Mouse (Mus musculus) heart, adult 2 months (tissue): ENCODE results near the gene Olfr726. TPM values are rescaled to one million over a fixed set of nuclear protein-coding genes. Genes with fewer than 3 reads are reported as not detected.

Source experiments
- DNase-seq, 2 experiments: peaks; one replicate each; pipeline ENCODE4 v3.0.0; 2021
- H3K27ac ChIP-seq: fragments of 200-600 bp; 2 replicates; pipeline ENCODE4 v1.8.1; 2022
- H3K27me3 ChIP-seq: fragments of 200-500 bp; 2 replicates; pipeline ENCODE4 v1.6.1; 2012; ENCODE audit warnings: mild to moderate bottlenecking, low read length, inconsistent platforms, mixed read lengths; ENCODE audit not compliant: control insufficient read depth, insufficient read depth
- H3K36me3 ChIP-seq: fragments of 200-500 bp; 2 replicates; pipeline ENCODE4 v1.6.1; 2012; ENCODE audit warnings: low read length, inconsistent platforms; ENCODE audit not compliant: control insufficient read depth, insufficient read depth
- H3K4me1 ChIP-seq: fragments of 200-500 bp; 2 replicates; pipeline ENCODE4 v1.6.1; 2011; ENCODE audit warnings: low read length; ENCODE audit not compliant: control insufficient read depth, insufficient read depth
- H3K4me3 ChIP-seq: fragments of 200-600 bp; 2 replicates; pipeline ENCODE4 v1.8.1; 2022
- H3K79me2 ChIP-seq: fragments of 200-500 bp; replicated peaks from 2 replicates; pipeline ENCODE4 v1.6.1; 2012; ENCODE audit warnings: mild to moderate bottlenecking, inconsistent platforms, low read length, moderate library complexity, mixed read lengths; ENCODE audit not compliant: control insufficient read depth, insufficient read depth
- H3K9ac ChIP-seq: fragments of 200-500 bp; 2 replicates; pipeline ENCODE4 v1.6.1; 2012; ENCODE audit warnings: low read depth, mild to moderate bottlenecking, control low read depth, inconsistent platforms, low read length, mixed read lengths
- CTCF ChIP-seq: fragments of 200-600 bp; IDR thresholded peaks from 2 replicates; pipeline ENCODE4 v1.8.1; 2022; ENCODE audit warnings: antibody characterized with exemption, mild to moderate bottlenecking, moderate library complexity
- EP300 ChIP-seq: fragments of 200-500 bp; IDR thresholded peaks from 2 replicates; pipeline ENCODE4 v1.6.1; 2011; ENCODE audit warnings: low read depth, low read length, control low read depth; ENCODE audit not compliant: insufficient read depth
- POLR2A ChIP-seq: fragments of 200-500 bp; IDR thresholded peaks from 2 replicates; pipeline ENCODE4 v1.6.1; 2011; ENCODE audit warnings: mild to moderate bottlenecking, low read depth, low read length, control low read depth; ENCODE audit not compliant: insufficient read depth
- WGBS: fragments of 180-500 bp; shearing (Covaris S2); methylation state at CpG from one replicate; pipeline ENCODE4 v1.1.7; 2018; 5-methylcytosine and 5-hydroxymethylcytosine counted together
- intact Hi-C: fragments of 180-260 bp; cut with DNase I; formaldehyde crosslinking; loops from one replicate; pipeline ENCODE4 v1.15.1; 2025
- long read RNA-seq: library from polyadenylated mRNA; stranded (forward); transcript quantifications from one replicate; pipeline ENCODE4 v2.0.0, GENCODE M21; 2021
- polyA plus RNA-seq: library from polyadenylated mRNA; depleted of rRNA; stranded (reverse); fragments of >200 nt; gene quantifications from 2 replicates; pipeline ENCODE4 v1.2.3, GENCODE M21; 2012; rRNA removed
- total RNA-seq, 2 experiments: library from RNA; stranded (reverse); gene quantifications; 2 replicates each; pipeline ENCODE4 v1.2.3; 2021

The Olfr726 gene
- total RNA-seq (not detected), polyA plus RNA-seq (not detected in 2 replicates)
- long read RNA-seq = 0 reads

GRCm38 (mm10) chr14:50090853-50091252 lies at the start of gene Olfr726:
Olfr726 (minus strand) TSS chr14:50090953.
- Histone ChIP-seq H3K4me1 (no peaks in the 10 kb centered on the region), H3K4me3 (no peak within 1 kb of the TSS), H3K27ac (no peak within 1 kb of the TSS), H3K9ac (no peak within 1 kb of the TSS), H3K27me3 (no peaks in the 10 kb centered on the region), H3K79me2 (no peaks in the 10 kb centered on the region), H3K36me3 (no peaks in the 10 kb centered on the region)
- intact Hi-C loops = no loop called here
- TF ChIP-seq POLR2A (no peak), CTCF (no peak), EP300 (no peak)
- 50% methylated on average over 1 of the region's 1 CpGs for WGBS
- DNase-seq = no peak

DNA sequence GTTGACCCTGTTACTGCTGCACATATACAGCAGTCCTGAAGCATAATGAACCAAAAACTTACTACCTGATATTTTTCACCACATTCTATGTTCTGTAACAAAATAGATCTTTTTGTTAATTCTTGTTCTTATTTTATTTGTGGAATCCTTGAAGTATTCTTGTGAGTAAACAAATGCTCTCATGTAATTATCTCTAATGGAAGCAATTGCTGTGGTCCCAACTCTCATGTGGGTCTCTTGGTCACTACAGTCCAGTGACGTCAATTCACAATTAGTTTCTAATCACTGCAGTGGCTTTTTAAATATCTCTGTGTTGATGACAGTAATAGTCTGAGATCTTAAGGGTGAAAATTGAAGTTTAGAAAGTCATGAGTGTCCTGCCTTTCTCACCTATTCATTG lies 32.1 kb upstream of the Olfr726 start, which contains the start of gene Olfr727:
Olfr727 (plus strand) TSS at position 301 of the 400 bp plus-strand sequence.
- no peaks in the 10 kb centered on the region for H3K27me3 ChIP-seq
- TF ChIP-seq CTCF (no peak), EP300 (no peak), POLR2A (no peak)
- no peak within 1 kb of the TSS for H3K9ac ChIP-seq
- H3K79me2 ChIP-seq = no peaks in the 10 kb centered on the region
- no peaks in the 10 kb centered on the region for H3K36me3 ChIP-seq
- intact Hi-C loops = no loop called here
- H3K4me1 ChIP-seq = no peaks in the 10 kb centered on the region
- 83% methylated on average over 1 of the region's 1 CpGs for WGBS
- DNase-seq = no peak
- no peak within 1 kb of the TSS for H3K27ac ChIP-seq
- H3K4me3 ChIP-seq = no peak within 1 kb of the TSS

DNA sequence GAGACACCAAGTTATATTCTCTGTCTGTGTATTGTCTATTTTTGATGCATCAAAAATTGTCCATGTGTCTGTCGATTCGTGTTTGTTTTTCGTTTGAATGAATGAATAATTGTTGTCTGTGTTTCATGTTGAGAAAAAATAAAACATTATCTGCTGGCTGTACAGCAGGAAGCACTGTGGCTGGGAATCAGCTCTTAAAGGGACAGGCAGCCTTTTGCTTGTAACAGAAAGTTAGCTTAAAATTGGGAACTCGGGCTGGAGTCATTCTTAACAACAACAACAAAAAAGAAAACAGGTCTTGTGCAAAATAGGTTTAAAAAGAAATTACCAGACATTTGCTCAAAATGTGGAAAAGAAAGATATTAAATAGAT lies 28.0 kb downstream of the Olfr726 start:
- H3K4me3 ChIP-seq = peak overlapping the region; percentile 49
- TF ChIP-seq CTCF (no peak), POLR2A (no peak), EP300 (no peak)
- no peaks in the 10 kb centered on the region for H3K79me2 ChIP-seq
- under 1% methylated on average over 4 of the region's 4 CpGs for WGBS
- H3K27ac ChIP-seq = no peak overlapping the region
- no peak for DNase-seq
- intact Hi-C loops = no loop called here
- H3K4me1 ChIP-seq = no peaks in the 10 kb centered on the region
- no peaks in the 10 kb centered on the region for H3K36me3 ChIP-seq
- no peak overlapping the region for H3K9ac ChIP-seq
- H3K27me3 ChIP-seq = no peaks in the 10 kb centered on the region

- TF ChIP-seq POLR2A = no peak
- TF ChIP-seq CTCF = peak; percentile 70
These were observed 28.6 kb downstream of the Olfr726 start for GRCm38 (mm10) chr14:50061955-50062732.

DNA sequence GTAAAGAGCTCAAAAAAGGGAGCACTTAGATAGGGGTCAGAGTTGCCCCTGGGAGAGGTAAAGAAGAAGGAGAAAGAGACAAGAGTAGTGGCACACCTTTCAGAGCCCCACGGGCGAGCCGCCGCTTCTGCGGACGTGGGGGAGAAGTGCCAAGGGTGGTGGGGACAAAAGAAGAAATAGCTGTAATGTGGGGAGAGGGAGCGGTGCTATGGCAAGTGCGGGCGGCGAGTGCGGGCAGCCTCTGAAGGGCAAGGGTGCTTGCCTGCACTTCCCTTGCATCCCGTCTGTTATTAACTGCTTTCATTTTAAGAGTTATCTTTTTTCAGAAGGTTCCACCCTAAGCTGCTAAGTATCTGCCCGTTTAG lies 29.2 kb downstream of the Olfr726 start:
- no peak overlapping the region; the same call in 1 of the 2 replicates for H3K9ac ChIP-seq
- TF ChIP-seq CTCF = no peak
- TF ChIP-seq EP300 = no peak
- TF ChIP-seq POLR2A = no peak
- intact Hi-C loops = no loop called here

More at GRCm38 (mm10) chr14:50061955-50062732, 28.6 kb downstream of the Olfr726 start:
- no peaks in the 10 kb centered on the region for H3K27me3 ChIP-seq
- WGBS = 1% methylated on average over 52 of the region's 52 CpGs
- no peak overlapping the region for H3K27ac ChIP-seq
- H3K9ac ChIP-seq = peak overlapping the region; percentile 49
- peak; percentile 55 to 61 for DNase-seq
- H3K4me3 ChIP-seq = peak overlapping the region; percentile 49
- H3K4me1 ChIP-seq = no peaks in the 10 kb centered on the region
- intact Hi-C loops = no loop called here
- H3K36me3 ChIP-seq = no peaks in the 10 kb centered on the region
- H3K79me2 ChIP-seq = no peaks in the 10 kb centered on the region

DNA sequence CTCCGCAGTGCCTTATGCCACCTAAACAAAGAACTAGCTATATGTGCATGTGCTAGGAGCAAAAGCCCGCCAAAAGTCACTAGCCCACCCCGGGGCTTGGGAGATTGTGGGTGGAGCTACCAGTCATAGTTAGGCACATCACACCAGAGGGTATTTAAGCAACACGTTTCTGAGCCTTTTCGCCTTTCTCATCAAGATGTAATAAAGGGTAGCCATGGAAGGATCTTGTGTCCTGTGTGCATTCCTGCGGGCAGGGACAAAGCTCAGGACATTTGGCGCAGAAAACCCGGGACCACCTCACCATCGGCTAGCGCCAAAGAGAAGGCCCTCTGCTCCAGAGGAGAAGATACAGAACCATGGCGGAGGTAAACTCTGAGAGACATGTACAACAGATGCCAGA lies 29.6 kb downstream of the Olfr726 start:
- DNase-seq = no peak

More for the DNA sequence above, 29.2 kb downstream of the Olfr726 start:
- Histone ChIP-seq H3K4me3 (peak overlapping the region; percentile 49), H3K79me2 (no peaks in the 10 kb centered on the region), H3K27me3 (no peaks in the 10 kb centered on the region), H3K4me1 (no peaks in the 10 kb centered on the region), H3K27ac (no peak overlapping the region), H3K36me3 (no peaks in the 10 kb centered on the region)
- under 1% methylated on average over 13 of the region's 13 CpGs for WGBS
- peak in 1 of 2 experiments; percentile 19 for DNase-seq

More for the DNA sequence above, 29.6 kb downstream of the Olfr726 start:
- Histone ChIP-seq H3K9ac (no peak overlapping the region), H3K79me2 (no peaks in the 10 kb centered on the region), H3K27ac (no peak overlapping the region), H3K27me3 (no peaks in the 10 kb centered on the region), H3K36me3 (no peaks in the 10 kb centered on the region), H3K4me1 (no peaks in the 10 kb centered on the region), H3K4me3 (no peak overlapping the region; the same call in 1 of the 2 replicates)
- 18% methylated on average over 11 of the region's 11 CpGs for WGBS
- TF ChIP-seq CTCF = no peak
- no peak for TF ChIP-seq POLR2A
- TF ChIP-seq EP300 = no peak
- intact Hi-C loops = no loop called here
